8 mouse cellular contexts compared by ENCODE assay signal in the genomic region with DNA sequence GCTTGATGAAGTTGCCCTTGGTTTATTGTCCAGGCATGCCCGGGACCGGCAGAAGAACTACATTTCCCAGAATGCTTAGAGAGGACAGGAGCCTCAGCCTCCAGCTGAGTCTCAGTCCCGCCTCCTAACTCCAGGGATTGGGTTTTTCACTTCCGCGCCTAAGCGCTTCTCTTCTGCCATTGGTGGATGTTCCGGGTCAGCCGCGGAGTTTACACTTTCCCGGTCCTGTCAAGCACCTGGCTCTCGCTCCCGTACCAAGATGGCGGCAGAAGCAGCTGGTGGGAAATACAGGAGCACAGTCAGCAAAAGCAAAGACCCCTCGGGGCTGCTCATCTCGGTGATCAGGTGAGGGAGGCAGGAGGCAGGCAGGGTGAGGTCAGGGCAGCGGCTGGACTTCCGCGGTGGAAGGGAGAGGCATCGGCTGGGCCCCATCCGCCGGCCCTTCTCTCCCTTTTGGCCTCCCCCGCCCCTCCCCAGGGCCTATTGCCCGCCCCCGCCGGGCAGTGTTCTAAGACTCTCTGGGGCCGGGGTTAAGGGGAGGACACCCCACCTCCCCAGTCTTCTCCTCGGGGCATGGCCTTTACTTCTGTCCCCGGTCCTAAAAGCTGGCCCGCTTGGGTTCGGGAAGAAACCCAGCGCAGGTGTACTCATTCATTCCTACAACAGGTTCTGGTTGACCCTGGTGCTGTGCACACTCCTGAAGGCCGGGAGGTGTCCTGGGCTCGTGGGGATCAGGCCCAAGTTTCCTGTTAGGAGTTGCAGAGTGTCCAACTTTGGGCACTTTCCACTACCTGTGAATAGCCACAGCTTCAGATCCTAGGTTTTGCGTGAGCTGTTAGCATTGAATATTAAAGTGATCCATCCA. TPM values are rescaled to one million over a fixed set of nuclear protein-coding genes. Genes with fewer than 3 reads are reported as not detected.
A peak's percentile ranks its signal among the peaks of the same experiment; 100 is the strongest.
DNase-seq lines count a peak whose midpoint lies in the region; ATAC-seq lines count a peak whose summit lies in the region.

A gene (plus strand): TSS at position 192 of the 865 bp plus-strand sequence.

- peak; percentile 100 for ATAC-seq in intestine, embryonic 14.5 days (replicated peaks; ENCODE audit: low FRiP score, low TSS enrichment, low read depth)

- no peaks in the 10 kb centered on the region for H3K36me3 ChIP-seq in intestine, embryonic 14.5 days (ENCODE audit: control insufficient read depth, insufficient read depth, low read length)

- peak within 1 kb of the TSS; percentile 82 for H3K4me2 ChIP-seq in intestine, embryonic 14.5 days (ENCODE audit: low read length)

- no peaks in the 10 kb centered on the region for H3K9me3 ChIP-seq in intestine, embryonic 14.5 days (ENCODE audit: control insufficient read depth, low read length)

- H3K27me3 ChIP-seq in intestine, embryonic 14.5 days (replicated peaks; ENCODE audit: control insufficient read depth, insufficient read depth, low read length): no peaks in the 10 kb centered on the region

- DNase-seq in adrenal gland, adult 18-20 months (ENCODE audit: low spot score in 2 of 2): peak; percentile 69 to 81
- peak; percentile 96 for DNase-seq in embryo, embryonic 11 days
- peak; percentile 96 for DNase-seq in gastrocnemius, postnatal 25 days
- DNase-seq in intestine, embryonic 14.5 days (ENCODE audit: low spot score): peak; percentile 89
- DNase-seq in left cerebral cortex, postnatal 14 days (ENCODE audit: low spot score in 2 of 2): peak; percentile 97 to 98
- peak; percentile 98 for DNase-seq in mesoderm, embryonic 11.5 days (ENCODE audit: low read depth, low spot score)
- peak; percentile 95 to 98 for DNase-seq in right cerebral cortex, postnatal 36 days (ENCODE audit: low spot score in 2 of 2)
- peak; percentile 96 for DNase-seq in yolk sac, embryonic 10.5 days (ENCODE audit: low spot score)

- 2% methylated on average over 33 of the region's 34 CpGs for WGBS in intestine, embryonic 14.5 days

- peaks cover 4% of the 10 kb centered on the region; the same call in 1 of the 2 replicates for H3K4me1 ChIP-seq in intestine, embryonic 14.5 days (replicated peaks; ENCODE audit: control insufficient read depth, insufficient read depth, low read length)

- intact Hi-C loops in left cerebral cortex, postnatal 14 days (cut with DNase I): no loop called here

- H3K4me3 ChIP-seq in intestine, embryonic 14.5 days (ENCODE audit: low read depth, low read length): peak within 1 kb of the TSS; percentile 90

- peak within 1 kb of the TSS; percentile 72 for H3K9ac ChIP-seq in intestine, embryonic 14.5 days (ENCODE audit: low read length)

- H3K27ac ChIP-seq in intestine, embryonic 14.5 days (ENCODE audit: low read depth): peak within 1 kb of the TSS; percentile 51; the same call in 1 of the 2 replicates

RNA-seq across cellular contexts. Expression of the gene that starts here (rescaled TPM):
- total RNA-seq in adrenal gland, adult 18-20 months (2021): 10 to 100 TPM; 40.0 to 44.1 TPM
- 10 to 100 TPM; 37.6 to 38.2 TPM for total RNA-seq in gastrocnemius, postnatal 25 days (2021)
- polyA plus RNA-seq in intestine, embryonic 14.5 days (2014; fragmentation: Nextera tagmentation; extraction: Ambion mirVana): 27.6 and 29.9 TPM in 2 replicates
- 10 to 100 TPM; 74.2 to 74.8 TPM for total RNA-seq in left cerebral cortex, postnatal 14 days (2021)

Comparison
In these comparisons a context has a peak if more than half of its experiments do, and no peak if none do; other contexts are left out.
1. Peak in every context shown above with its lines: DNase-seq, ATAC-seq, H3K4me3 ChIP-seq and H3K27ac ChIP-seq.